Mouse (Mus musculus) neutrophil, adult 5-6 weeks (primary cell): Measurements from ENCODE around the gene Ssr1. TPM values are rescaled to one million over a fixed set of nuclear protein-coding genes. Genes with fewer than 3 reads are reported as not detected.

Experiments
- ATAC-seq: fragments of 151-379, 151-347 bp; 2 replicates; pipeline ENCODE4 v1.8.0; 2017; ENCODE audit warnings: mild to moderate bottlenecking, moderate TSS enrichment; ENCODE audit not compliant: insufficient number of reproducible peaks, poor library complexity, low FRiP score, severe bottlenecking; ENCODE audit errors: extremely low read depth
- total RNA-seq: library from RNA; stranded (forward); fragments of 200-1000 nt; gene quantifications from 2 replicates; pipeline ENCODE4 v1.2.3, GENCODE M21; 2017

The Ssr1 gene
- total RNA-seq, 1 experiment from 2014 or later: 50.6 TPM

- ATAC-seq: no peak
Observed at GRCm38 (mm10) chr13:37930091-37930490, 63.9 kb downstream of the Ssr1 start.

- ATAC-seq: no peak
Observed at GRCm38 (mm10) chr13:37929532-37929931, 64.5 kb downstream of the Ssr1 start.

GRCm38 (mm10) chr13:37926394-37926793 lies 67.6 kb downstream of the Ssr1 start:
- no peak for ATAC-seq

- no peak for ATAC-seq
Observed at GRCm38 (mm10) chr13:37924461-37924948, 69.5 kb downstream of the Ssr1 start.

DNA sequence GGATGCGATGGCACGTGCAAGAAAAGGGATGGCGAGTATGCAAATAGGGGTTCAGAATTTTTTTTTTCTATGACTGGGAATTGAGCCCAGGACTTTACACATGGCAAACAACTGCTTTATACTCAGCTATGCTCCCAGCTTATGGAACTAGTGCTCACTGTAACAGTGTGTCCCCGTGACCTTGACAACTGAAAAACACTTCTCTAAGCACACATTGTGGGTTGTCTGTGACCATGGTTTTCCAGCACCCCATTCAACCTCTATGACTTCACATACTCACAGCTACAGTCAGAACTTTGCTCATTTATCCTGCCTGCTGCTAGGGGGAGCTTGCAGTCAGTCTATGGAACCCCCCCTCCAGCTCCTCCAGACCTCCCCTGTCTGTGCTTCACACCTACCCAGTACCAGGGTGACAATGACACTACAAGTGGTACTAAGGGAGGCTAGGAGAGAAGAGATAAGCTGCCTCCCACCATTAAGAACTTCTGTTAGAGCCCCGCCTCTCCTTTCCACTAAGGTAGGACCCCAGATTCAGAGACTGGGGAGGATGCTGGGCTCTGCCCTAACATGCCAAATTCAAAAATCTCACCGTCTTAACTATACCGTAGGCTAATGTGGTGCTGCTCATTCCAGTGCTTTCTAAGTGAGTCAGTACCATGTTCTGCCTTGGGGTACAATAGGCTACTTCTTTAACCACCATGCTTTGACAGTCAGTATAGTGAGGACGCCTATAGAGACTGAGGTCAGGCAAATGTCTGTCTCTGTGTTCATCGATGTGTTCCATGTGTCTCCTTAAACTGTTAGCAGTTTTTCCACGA lies 70.2 kb downstream of the Ssr1 start:
- no peak for ATAC-seq

DNA sequence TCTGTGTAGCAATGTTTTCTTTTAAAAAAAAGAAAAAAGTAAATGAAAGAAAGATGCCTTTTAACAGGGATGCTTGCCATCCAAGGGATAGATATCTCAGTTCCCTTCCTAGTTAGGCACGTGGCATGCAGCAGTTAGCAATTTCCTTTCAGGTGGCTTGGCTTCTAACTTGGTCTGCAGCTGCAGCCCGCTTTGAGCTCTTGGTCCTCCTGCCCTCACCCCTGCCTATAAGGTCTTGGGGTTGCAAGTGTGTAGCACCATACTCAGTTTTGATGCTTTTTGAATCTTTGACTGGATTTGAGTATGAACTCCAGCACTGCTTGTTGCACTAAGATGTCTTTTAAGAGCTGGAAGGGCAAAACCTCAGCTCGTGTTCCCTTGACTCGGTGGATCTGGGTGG lies 70.9 kb downstream of the Ssr1 start:
- no peak for ATAC-seq

GRCm38 (mm10) chr13:37920727-37921126 lies 73.3 kb downstream of the Ssr1 start:
- ATAC-seq: no peak

DNA sequence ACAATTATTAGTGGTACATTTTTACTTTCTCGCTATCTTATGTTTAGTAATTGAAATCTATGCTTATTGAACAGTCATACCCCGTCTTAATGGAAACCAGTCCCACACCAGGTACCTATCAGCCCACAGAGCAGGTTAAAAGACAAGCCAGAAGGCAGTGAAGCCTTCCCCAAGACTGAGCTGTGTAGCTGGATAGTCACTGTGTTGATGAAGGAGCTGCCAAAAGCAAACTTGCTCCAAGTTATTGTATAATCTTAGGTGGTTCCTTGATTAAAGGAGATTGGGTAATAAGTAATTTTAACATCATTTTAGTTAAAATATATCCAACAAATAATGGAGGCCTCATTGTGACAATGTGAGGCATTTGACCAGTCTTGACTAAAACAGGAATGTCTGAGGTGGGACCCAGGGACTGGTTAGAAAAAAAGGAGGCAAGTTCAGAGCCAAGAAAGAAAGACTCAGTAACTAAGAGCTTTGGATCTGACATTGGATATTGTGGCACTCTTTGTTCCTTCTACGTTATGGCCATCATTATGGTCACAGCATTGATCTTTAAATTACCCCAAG lies 74.2 kb downstream of the Ssr1 start:
- no peak for ATAC-seq

- no peak for ATAC-seq
Observed at GRCm38 (mm10) chr13:37918336-37919261, 75.4 kb downstream of the Ssr1 start.

Other genes with a start within 250 kb of the Ssr1 start
- gene Rreb1, start 215.8 kb downstream of the Ssr1 start, total RNA-seq: 24.9 and 25.3 TPM in 2 replicates
- 114 and 138 TPM in 2 replicates for gene Riok1, start 42.8 kb upstream of the Ssr1 start, total RNA-seq
- gene Cage1, start 42.9 kb upstream of the Ssr1 start, total RNA-seq: 4.5 and 4.9 TPM in 2 replicates
- 0.23 TPM in 1 of 2 replicates, not detected in the other for gene Dsp, start 157.1 kb upstream of the Ssr1 start, total RNA-seq
- 149 and 208 TPM in 2 replicates for gene Snrnp48, start 210.7 kb upstream of the Ssr1 start, total RNA-seq